Mouse (Mus musculus) lung, postnatal 36 days (tissue): ENCODE measurements around the gene Catsper3.

Experiments used
- DNase-seq: peaks from one replicate; pipeline ENCODE4 v3.0.0; 2022; ENCODE audit warnings: mixed read lengths

Catsper3 gene

DNA sequence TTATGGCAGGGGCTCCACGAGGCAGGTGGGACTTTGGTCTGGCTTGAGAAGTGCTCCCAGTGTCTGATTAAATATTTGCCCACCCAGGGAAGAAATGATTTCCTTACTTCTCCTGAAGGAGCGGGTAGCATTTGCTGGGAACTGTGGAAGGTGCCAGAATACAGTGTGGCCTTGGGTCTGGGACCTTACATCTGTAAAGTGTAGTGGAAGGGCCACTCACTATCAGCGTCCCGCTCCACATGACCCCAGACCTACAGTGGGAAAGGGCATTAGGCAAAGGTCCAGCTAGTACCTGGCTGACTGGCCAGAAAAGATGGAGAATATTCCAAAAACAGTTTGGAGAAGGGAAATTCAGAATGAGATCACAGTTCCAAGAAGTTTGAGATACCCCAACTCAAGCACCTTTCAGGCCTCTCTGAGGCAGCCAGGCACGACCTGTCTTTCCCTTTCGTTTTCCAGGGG lies 43.3 kb downstream of the Catsper3 start:
- no peak for DNase-seq

GRCm38 (mm10) chr13:55828141-55829017 lies 44.0 kb downstream of the Catsper3 start:
- no peak for DNase-seq

DNA sequence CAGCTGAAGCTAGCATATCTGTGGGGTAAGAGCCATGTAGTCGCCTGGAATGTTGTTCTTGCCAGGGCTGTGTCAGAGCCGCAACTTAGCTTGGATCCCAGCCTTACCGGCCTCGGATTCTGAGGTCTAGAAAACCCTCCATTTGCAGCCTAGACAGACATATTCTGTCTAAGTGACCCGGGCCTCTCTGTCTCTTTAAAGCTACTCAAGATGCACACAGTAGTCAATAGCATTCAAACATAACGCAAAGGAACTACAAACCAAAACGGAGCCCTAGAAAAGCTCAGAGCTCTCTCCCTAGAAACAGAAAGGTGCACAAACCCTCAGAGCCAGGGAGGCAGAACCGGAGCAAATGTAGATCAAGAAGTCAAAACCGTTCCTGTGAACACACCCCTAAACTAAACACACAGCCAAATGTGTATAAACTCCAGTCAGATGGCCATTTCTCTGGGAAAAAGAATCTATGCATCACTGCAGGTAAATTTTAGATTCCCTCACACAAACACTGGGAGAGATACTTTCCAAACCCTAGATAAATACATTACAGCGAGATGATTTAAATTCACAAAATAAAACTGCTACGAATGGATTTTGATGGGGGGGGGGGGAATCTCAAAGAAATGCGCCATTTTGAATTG lies 44.8 kb downstream of the Catsper3 start:
- no peak for DNase-seq

- DNase-seq, result no peak
Observed at GRCm38 (mm10) chr13:55830081-55830832, 45.9 kb downstream of the Catsper3 start.

DNA sequence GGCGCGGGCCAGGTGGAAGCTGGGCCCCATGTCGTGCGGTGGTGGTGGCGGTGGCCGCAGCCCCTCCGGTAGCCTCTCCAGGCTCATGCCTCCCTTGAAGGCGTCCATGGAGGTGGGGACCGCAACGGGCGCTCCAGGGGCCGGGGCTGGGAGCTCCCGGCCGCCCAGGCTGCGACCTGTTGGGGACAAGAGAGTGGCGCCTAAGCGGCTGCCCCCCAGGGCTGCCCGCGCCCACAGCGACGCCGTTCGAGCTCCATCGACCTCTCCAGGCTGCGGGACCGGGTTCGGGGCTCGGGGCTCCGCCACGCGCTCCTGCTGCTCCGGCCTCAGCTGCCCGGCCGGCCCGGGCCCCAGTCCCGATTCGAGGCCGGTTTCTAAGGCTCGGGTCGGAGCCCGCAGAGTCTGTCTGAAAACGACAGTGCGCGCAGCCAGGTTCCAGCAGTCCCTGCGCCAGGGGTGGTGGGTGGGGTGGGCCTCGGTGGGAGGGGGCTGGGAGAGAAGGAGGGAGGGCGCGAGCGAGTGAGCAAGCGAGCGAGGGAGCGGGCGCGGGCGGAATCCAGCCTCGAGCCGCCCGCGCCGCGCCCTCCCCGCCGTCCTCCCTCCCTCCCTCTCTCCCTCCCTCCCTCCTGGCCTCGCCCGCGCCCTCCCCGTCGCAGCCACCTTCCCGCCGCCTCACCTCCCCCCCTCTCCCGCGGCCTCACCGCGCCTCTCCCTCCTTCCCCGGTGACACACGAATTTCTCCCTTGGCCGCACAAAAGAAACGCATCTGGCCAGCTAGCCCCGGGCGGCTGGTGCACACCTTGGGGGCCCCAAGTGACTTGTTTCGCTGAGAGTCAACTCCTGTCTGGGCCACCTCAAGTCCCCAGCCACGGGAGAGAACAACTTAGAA lies 46.7 kb downstream of the Catsper3 start:
- DNase-seq, result no peak

- no peak for DNase-seq
Observed at GRCm38 (mm10) chr13:55831722-55832160, 47.4 kb downstream of the Catsper3 start.

GRCm38 (mm10) chr13:55832602-55833001 lies 48.2 kb downstream of the Catsper3 start:
- no peak for DNase-seq

- no peak for DNase-seq
Observed at GRCm38 (mm10) chr13:55833921-55834320, 49.6 kb downstream of the Catsper3 start.

GRCm38 (mm10) chr13:55834667-55835066 lies 50.3 kb downstream of the Catsper3 start:
- no peak for DNase-seq

DNA sequence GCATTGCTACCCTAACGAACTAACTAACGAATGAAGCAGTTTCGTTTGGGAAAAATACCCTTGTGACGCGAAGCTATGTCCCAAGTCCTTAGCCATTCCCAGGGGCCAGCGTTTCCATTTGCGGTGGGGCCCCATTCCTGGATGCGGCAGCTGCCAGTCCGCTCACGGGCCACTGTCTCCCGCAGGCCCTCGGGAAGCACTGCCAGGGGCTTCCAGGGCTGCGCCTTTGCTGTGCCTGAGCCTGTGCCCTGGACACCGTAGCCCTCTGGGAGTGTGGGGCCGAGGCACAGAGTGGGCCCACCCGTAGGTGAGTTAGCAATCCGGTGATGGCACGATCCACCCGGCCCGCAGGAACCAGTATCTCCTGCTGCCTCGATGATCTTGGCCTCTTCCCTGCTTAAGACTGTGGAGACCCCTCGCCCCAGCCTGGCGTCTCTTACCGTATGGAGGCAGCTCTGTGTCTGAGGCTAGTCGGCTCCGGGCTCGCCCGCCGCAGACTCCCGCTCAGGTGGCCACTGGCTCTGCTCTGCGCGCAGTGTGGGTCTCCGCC lies 51.3 kb downstream of the Catsper3 start:
- DNase-seq, result no peak

GRCm38 (mm10) chr13:55836142-55836625 lies 51.8 kb downstream of the Catsper3 start, which contains the start of gene Pitx1:
Pitx1 (minus strand) TSS chr13:55836192.
- DNase-seq, result no peak

GRCm38 (mm10) chr13:55836786-55837780 lies 52.7 kb downstream of the Catsper3 start:
- DNase-seq, result no peak

DNA sequence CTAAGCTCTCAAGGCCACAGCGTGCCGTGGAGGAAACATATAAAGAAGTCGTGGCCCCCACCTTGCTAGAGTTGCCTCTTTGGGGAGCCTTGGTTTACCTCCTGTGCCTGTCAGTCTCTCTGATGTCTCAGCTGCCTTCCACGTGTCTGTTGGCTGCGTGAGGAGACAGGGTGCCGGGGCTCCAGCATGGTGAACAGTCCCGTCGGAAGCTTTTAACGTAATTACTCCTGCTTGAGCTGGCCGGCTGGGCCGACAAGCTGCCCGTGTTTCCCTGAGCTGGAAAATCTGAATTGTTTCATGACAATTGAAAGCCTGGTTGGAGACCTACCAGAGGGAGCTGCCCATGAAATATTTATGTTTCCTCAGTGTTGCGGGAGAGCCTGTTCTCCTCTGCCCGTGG lies 55.9 kb downstream of the Catsper3 start:
- DNase-seq, result no peak

DNA sequence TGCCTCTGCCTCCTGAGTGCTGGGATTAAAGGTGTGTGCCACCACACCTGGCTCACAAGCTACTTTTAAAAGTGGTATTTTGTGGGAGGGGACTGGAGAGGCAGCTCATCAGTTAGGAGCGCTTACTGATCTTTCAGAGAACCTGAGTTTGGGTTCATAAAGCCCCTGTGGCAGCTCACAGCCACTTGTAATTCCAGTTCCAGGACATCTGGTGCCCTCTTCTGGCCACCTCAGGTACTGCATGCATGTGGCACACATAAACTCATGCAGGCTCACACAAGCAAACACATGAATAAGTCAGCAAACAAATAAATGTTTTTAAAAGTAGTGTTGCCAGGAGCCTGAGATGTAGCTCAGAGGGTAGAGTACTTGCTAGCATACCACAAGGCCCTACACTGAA lies 59.3 kb downstream of the Catsper3 start:
- DNase-seq, result no peak

GRCm38 (mm10) chr13:55847805-55848204 lies 63.4 kb downstream of the Catsper3 start:
- DNase-seq, result peak; percentile 56

GRCm38 (mm10) chr13:55848604-55849190 lies 64.3 kb downstream of the Catsper3 start:
- no peak for DNase-seq

DNA sequence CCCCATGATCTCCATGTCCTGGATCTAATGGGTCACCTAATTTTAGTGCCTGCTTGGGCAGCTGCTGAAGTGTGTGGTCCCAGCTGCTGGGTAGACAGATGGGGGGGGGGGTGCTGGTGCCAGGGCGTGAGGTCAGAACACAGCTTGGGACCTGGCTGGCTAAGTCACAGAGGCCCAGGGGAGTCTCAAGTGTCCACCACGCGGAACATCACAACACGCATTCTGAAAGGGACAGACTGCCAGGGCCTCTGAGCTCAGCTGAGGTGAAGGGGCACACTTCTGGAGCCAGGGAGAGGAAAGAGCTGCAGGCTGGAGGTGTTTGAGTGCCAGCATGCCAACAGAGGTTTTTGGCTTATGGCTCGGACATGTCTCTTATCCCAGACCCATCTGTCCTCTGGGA lies 66.4 kb downstream of the Catsper3 start:
- no peak for DNase-seq

- DNase-seq, result no peak
Observed at GRCm38 (mm10) chr13:55852205-55852604, 67.8 kb downstream of the Catsper3 start.

DNA sequence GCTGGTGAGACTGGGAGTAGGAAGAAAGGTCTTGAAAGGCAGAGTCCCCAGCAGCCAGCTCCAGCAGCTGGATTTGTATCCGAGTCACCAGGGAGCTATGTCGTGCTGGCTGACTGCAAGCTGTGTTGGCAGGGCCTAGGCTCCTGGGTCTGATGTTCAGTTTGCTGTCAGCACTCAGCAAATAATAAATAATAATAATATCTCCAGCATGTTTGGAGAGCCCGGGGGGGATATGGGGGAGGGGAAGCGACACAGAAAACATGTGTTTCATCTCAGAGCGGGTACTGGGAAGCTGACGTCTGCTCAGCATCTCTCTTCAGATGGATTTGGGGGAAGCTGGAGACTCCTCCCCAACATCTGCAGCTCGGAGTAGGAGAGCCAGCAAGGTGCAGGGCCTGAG lies 71.4 kb downstream of the Catsper3 start:
- peak; percentile 21 for DNase-seq

GRCm38 (mm10) chr13:55858463-55858862 lies 74.1 kb downstream of the Catsper3 start:
- DNase-seq, result no peak
